Mouse (Mus musculus): ENCODE measurements around the gene Gm21987.

Gm21987 gene

GRCm38 (mm10) chr16:38349881-38350280, 3.0 kb downstream of the Gm21987 start:
- DNase-seq (ENCODE audit: low spot score) = no peak

- DNase-seq (ENCODE audit: low spot score) = no peak
Measured at GRCm38 (mm10) chr16:38350361-38350855, 3.6 kb downstream of the Gm21987 start.

- DNase-seq (ENCODE audit: low spot score) = no peak
Measured at GRCm38 (mm10) chr16:38350939-38351338, 4.1 kb downstream of the Gm21987 start.

- DNase-seq (ENCODE audit: low spot score) = no peak
Measured at GRCm38 (mm10) chr16:38352031-38352430, 5.2 kb downstream of the Gm21987 start.

- DNase-seq (ENCODE audit: low spot score) = no peak
Measured at GRCm38 (mm10) chr16:38352851-38353250, 6.0 kb downstream of the Gm21987 start.

- no peak for DNase-seq (ENCODE audit: low spot score)
Measured at GRCm38 (mm10) chr16:38353642-38354041, 6.8 kb downstream of the Gm21987 start.

GRCm38 (mm10) chr16:38354185-38354913, 7.5 kb downstream of the Gm21987 start:
- DNase-seq (ENCODE audit: low spot score) = no peak

- no peak for DNase-seq (ENCODE audit: low spot score)
Measured at GRCm38 (mm10) chr16:38358256-38358812, 11.5 kb downstream of the Gm21987 start.

- DNase-seq (ENCODE audit: low spot score) = no peak
Measured at GRCm38 (mm10) chr16:38359241-38359640, 12.4 kb downstream of the Gm21987 start.

- DNase-seq (ENCODE audit: low spot score) = no peak
Measured at GRCm38 (mm10) chr16:38359857-38360256, 13.0 kb downstream of the Gm21987 start.

GRCm38 (mm10) chr16:38360317-38360716, 13.5 kb downstream of the Gm21987 start:
- no peak for DNase-seq (ENCODE audit: low spot score)

GRCm38 (mm10) chr16:38361933-38362332, 15.1 kb downstream of the Gm21987 start, which contains the start of gene Popdc2:
TSS of gene Popdc2 (plus strand) at chr16:38362209.
- no peak for DNase-seq (ENCODE audit: low spot score)

- no peak for DNase-seq (ENCODE audit: low spot score)
Measured at GRCm38 (mm10) chr16:38362493-38363255, 15.8 kb downstream of the Gm21987 start.

GRCm38 (mm10) chr16:38363256-38363595, 16.4 kb downstream of the Gm21987 start:
- no peak for DNase-seq (ENCODE audit: low spot score)

GRCm38 (mm10) chr16:38363657-38364056, 16.8 kb downstream of the Gm21987 start:
- no peak for DNase-seq (ENCODE audit: low spot score)

GRCm38 (mm10) chr16:38365390-38365789, 18.6 kb downstream of the Gm21987 start:
- DNase-seq (ENCODE audit: low spot score) = no peak

GRCm38 (mm10) chr16:38366231-38366630, 19.4 kb downstream of the Gm21987 start:
- DNase-seq (ENCODE audit: low spot score) = no peak

- DNase-seq (ENCODE audit: low spot score) = peak; percentile 52
Measured at GRCm38 (mm10) chr16:38368336-38368735, 21.5 kb downstream of the Gm21987 start.

GRCm38 (mm10) chr16:38369000-38369399, 22.2 kb downstream of the Gm21987 start:
- DNase-seq (ENCODE audit: low spot score) = no peak

GRCm38 (mm10) chr16:38369431-38369830, 22.6 kb downstream of the Gm21987 start:
- DNase-seq (ENCODE audit: low spot score) = no peak

GRCm38 (mm10) chr16:38369992-38370484, 23.2 kb downstream of the Gm21987 start:
- no peak for DNase-seq (ENCODE audit: low spot score)

- DNase-seq (ENCODE audit: low spot score) = no peak
Measured at GRCm38 (mm10) chr16:38370633-38371374, 24.0 kb downstream of the Gm21987 start.

Data from layer of hippocampus, adult 11-12 months (tissue).